Mouse (Mus musculus) G1E (cell line): ENCODE measurements around the gene Cdk14.

Experiments
- CTCF ChIP-seq: IDR thresholded peaks from 2 replicates; pipeline ENCODE4 v1.5.1; 2012; ENCODE audit warnings: low read depth, low read length, inconsistent platforms, mixed read lengths
- GATA2 ChIP-seq: IDR thresholded peaks from 2 replicates; pipeline ENCODE4 v1.6.1; 2012; ENCODE audit warnings: low read depth, low read length, inconsistent platforms, borderline replicate concordance

DNA sequence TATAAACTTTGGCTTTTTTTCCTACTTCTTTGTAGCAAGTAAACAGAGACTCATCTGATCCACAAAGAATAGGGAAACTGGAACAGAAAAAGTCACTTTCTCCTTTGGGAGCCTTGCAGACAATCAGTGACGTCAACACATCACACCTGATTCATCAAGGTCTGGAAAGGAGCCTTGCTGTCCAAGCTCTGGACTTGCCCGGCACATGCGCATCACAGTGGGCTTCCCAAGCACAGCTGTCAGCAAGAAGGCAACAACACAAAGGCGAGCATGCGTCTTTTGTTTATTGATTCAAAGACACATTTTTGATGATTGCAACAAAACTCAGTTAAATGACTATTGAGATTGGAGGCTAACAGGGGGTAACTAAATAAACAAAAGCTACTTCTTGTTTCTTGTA lies 47.2 kb downstream of the Cdk14 start:
- no peak for TF ChIP-seq CTCF
- no peak for TF ChIP-seq GATA2
